Mouse (Mus musculus): Measurements from ENCODE around the gene Itpr3. TPM values are rescaled to one million over a fixed set of nuclear protein-coding genes. Genes with fewer than 3 reads are reported as not detected.
A peak's percentile ranks its signal among the peaks of the same experiment; 100 is the strongest.

The Itpr3 gene
- polyA plus RNA-seq, 1 experiment from 2014 or later, result 5.8 TPM

DNA sequence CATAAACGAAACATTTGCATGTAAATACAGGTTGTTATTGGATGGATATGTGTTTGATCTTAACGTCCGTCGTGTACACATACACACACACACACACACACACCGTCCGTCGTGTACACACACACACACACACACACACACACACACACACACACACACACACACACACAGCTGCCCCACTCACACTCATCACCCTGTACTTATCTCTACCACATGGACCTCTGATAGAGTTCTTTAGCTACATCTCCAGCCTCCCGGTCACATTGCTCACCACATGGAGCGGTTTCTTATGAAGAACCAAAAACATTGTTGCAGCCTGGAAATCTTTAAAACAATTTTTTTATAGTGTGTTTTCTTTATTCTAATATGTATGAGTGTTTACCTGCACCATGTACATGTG lies 77.1 kb downstream of the Itpr3 start:
- H3K27ac ChIP-seq (ENCODE audit: low read depth), result no peak overlapping the region
- no peaks in the 10 kb centered on the region for H3K36me3 ChIP-seq (ENCODE audit: insufficient read depth)
- ATAC-seq (ENCODE audit: insufficient read depth) (peak; percentile 25; the same call in 1 of the 2 replicates), DNase-seq (no peak)
- peak overlapping the region; percentile 70 for H3K4me2 ChIP-seq
- no peaks in the 10 kb centered on the region for H3K27me3 ChIP-seq (ENCODE audit: insufficient read depth, low read length)
- WGBS, result 30% methylated on average over 9 of the region's 9 CpGs
- no peaks in the 10 kb centered on the region for H3K9me3 ChIP-seq (ENCODE audit: low read depth, low read length)
- TF ChIP-seq CTCF (IDR thresholded peaks at IDR 0.05; ENCODE audit: low read depth), result no peak
- H3K4me1 ChIP-seq (ENCODE audit: insufficient read depth), result peaks cover 9% of the 10 kb centered on the region
- H3K4me3 ChIP-seq (ENCODE audit: low read depth, low read length), result peak overlapping the region; percentile 75
- H3K9ac ChIP-seq, result peak overlapping the region; percentile 75

GRCm38 (mm10) chr17:27134715-27135114 lies 77.6 kb downstream of the Itpr3 start:
- no peak overlapping the region for H3K4me2 ChIP-seq
- 20% methylated on average over 3 of the region's 3 CpGs for WGBS
- H3K27ac ChIP-seq (ENCODE audit: low read depth), result no peak overlapping the region
- H3K9ac ChIP-seq, result no peak overlapping the region
- ATAC-seq (ENCODE audit: insufficient read depth) (no peak), DNase-seq (no peak)
- no peak overlapping the region for H3K4me3 ChIP-seq (ENCODE audit: low read depth, low read length)
- no peak for TF ChIP-seq CTCF (IDR thresholded peaks at IDR 0.05; ENCODE audit: low read depth)
- no peaks in the 10 kb centered on the region for H3K36me3 ChIP-seq (ENCODE audit: insufficient read depth)
- H3K9me3 ChIP-seq (ENCODE audit: low read depth, low read length), result no peaks in the 10 kb centered on the region
- no peaks in the 10 kb centered on the region for H3K27me3 ChIP-seq (ENCODE audit: insufficient read depth, low read length)
- peaks cover 9% of the 10 kb centered on the region for H3K4me1 ChIP-seq (ENCODE audit: insufficient read depth)

DNA sequence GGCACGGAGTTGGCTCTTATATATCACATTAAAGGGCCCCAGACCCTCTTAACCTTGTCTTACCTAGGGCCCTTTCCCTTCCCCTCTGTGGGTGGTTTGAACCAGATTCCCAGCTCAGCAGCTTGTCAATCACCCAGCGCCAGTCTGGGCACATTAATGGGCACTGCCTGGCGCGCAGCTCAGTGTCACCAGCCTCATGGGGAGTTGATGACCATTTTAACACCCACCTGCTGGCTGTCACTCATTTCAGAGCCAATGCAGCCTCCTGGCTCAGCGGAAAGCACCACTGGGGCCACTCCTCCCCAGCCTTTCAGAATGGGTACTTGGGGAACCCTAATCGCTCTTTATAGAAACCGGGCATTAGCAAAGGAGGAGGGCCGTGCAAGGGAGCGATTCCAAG lies 81.3 kb downstream of the Itpr3 start:
- H3K4me3 ChIP-seq (ENCODE audit: low read depth, low read length), result no peak overlapping the region
- DNase-seq (no peak), ATAC-seq (ENCODE audit: insufficient read depth) (no peak)
- no peaks in the 10 kb centered on the region for H3K36me3 ChIP-seq (ENCODE audit: insufficient read depth)
- no peak overlapping the region for H3K9ac ChIP-seq
- no peaks in the 10 kb centered on the region for H3K9me3 ChIP-seq (ENCODE audit: low read depth, low read length)
- WGBS, result 72% methylated on average over 9 of the region's 9 CpGs
- H3K27ac ChIP-seq (ENCODE audit: low read depth), result no peak overlapping the region
- H3K4me2 ChIP-seq, result no peak overlapping the region
- H3K27me3 ChIP-seq (ENCODE audit: insufficient read depth, low read length), result no peaks in the 10 kb centered on the region
- TF ChIP-seq CTCF (IDR thresholded peaks at IDR 0.05; ENCODE audit: low read depth), result no peak
- H3K4me1 ChIP-seq (ENCODE audit: insufficient read depth), result peaks cover under 1% of the 10 kb centered on the region

DNA sequence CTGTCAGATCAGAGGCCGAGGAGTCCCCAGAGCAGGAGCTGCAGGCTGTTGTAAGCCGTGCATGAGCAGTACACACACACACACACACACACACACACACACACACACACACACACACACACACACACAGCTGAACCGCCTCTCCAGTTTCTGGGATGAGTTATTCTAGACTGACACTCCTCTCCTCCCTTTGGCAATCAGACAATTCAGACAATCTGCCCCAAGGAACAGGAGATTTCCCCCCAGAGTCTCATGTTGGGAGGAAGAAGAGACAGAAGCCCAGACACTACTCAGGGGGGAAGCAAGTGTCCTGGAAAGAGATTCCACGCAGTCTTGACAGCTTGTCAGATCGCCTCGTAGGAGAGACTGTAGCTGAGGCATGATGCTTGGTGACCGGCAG lies 82.2 kb downstream of the Itpr3 start:
- H3K36me3 ChIP-seq (ENCODE audit: insufficient read depth), result no peaks in the 10 kb centered on the region
- whole genome bisulfite sequencing, result 35% methylated on average over 7 of the region's 7 CpGs
- DNase-seq (no peak), ATAC-seq (ENCODE audit: insufficient read depth) (no peak)
- H3K4me1 ChIP-seq (ENCODE audit: insufficient read depth), result no peaks in the 10 kb centered on the region
- H3K9ac ChIP-seq, result no peak overlapping the region
- no peak overlapping the region for H3K27ac ChIP-seq (ENCODE audit: low read depth)
- H3K9me3 ChIP-seq (ENCODE audit: low read depth, low read length), result no peaks in the 10 kb centered on the region
- no peak overlapping the region for H3K4me2 ChIP-seq
- H3K27me3 ChIP-seq (ENCODE audit: insufficient read depth, low read length), result no peaks in the 10 kb centered on the region
- TF ChIP-seq CTCF (IDR thresholded peaks at IDR 0.05; ENCODE audit: low read depth), result no peak
- H3K4me3 ChIP-seq (ENCODE audit: low read depth, low read length), result no peak overlapping the region

GRCm38 (mm10) chr17:27140262-27140661 lies 83.2 kb downstream of the Itpr3 start:
- no peaks in the 10 kb centered on the region for H3K36me3 ChIP-seq (ENCODE audit: insufficient read depth)
- no peak for TF ChIP-seq CTCF (IDR thresholded peaks at IDR 0.05; ENCODE audit: low read depth)
- WGBS, result 44% methylated on average over 9 of the region's 9 CpGs
- ATAC-seq (ENCODE audit: insufficient read depth) (no peak), DNase-seq (no peak)
- H3K4me2 ChIP-seq, result no peak overlapping the region
- H3K9me3 ChIP-seq (ENCODE audit: low read depth, low read length), result no peaks in the 10 kb centered on the region
- no peak overlapping the region for H3K27ac ChIP-seq (ENCODE audit: low read depth)
- no peak overlapping the region for H3K9ac ChIP-seq
- no peaks in the 10 kb centered on the region for H3K4me1 ChIP-seq (ENCODE audit: insufficient read depth)
- no peaks in the 10 kb centered on the region for H3K27me3 ChIP-seq (ENCODE audit: insufficient read depth, low read length)
- H3K4me3 ChIP-seq (ENCODE audit: low read depth, low read length), result no peak overlapping the region

DNA sequence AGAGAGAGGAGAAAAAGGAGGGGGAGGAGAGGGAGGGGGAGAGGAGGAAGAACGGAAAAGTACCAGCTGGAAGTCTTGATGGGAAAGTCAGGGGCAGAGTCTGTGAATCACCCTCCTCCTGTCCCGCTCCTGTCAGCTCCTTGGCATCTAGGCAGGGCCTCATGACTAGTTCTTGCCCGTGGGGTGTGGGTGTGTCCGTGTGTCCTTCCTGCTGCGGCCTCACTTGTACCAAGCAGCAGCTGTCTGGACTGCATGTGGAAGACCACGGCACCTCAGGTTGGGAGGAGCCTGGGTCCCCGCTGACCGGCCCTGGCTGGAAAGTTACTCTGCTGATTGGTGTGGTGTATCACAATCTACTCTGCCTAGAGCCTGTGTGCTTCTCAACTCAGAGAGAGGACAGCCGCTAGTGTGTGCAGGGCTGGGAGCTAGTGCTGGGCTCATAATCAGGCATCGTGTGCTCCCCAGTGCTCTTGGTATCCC lies 84.9 kb downstream of the Itpr3 start:
- no peak overlapping the region; the same call in 1 of the 2 replicates for H3K4me2 ChIP-seq
- H3K9me3 ChIP-seq (ENCODE audit: low read depth, low read length), result no peaks in the 10 kb centered on the region
- H3K36me3 ChIP-seq (ENCODE audit: insufficient read depth), result no peaks in the 10 kb centered on the region
- H3K4me1 ChIP-seq (ENCODE audit: insufficient read depth), result no peaks in the 10 kb centered on the region
- no peaks in the 10 kb centered on the region for H3K27me3 ChIP-seq (ENCODE audit: insufficient read depth, low read length)
- no peak overlapping the region for H3K27ac ChIP-seq (ENCODE audit: low read depth)
- DNase-seq, result no peak
- no peak for TF ChIP-seq CTCF (IDR thresholded peaks at IDR 0.05; ENCODE audit: low read depth)
- H3K9ac ChIP-seq, result no peak overlapping the region
- ATAC-seq (ENCODE audit: insufficient read depth), result peak; percentile 41; the same call in 1 of the 2 replicates
- 23% methylated on average over 10 of the region's 10 CpGs for WGBS
- H3K4me3 ChIP-seq (ENCODE audit: low read depth, low read length), result no peak overlapping the region

GRCm38 (mm10) chr17:27144152-27144551 lies 87.0 kb downstream of the Itpr3 start:
- no peak overlapping the region for H3K27ac ChIP-seq (ENCODE audit: low read depth)
- H3K36me3 ChIP-seq (ENCODE audit: insufficient read depth), result no peaks in the 10 kb centered on the region
- no peaks in the 10 kb centered on the region for H3K9me3 ChIP-seq (ENCODE audit: low read depth, low read length)
- ATAC-seq (ENCODE audit: insufficient read depth), result no peak
- H3K4me1 ChIP-seq (ENCODE audit: insufficient read depth), result no peaks in the 10 kb centered on the region
- no peak overlapping the region for H3K9ac ChIP-seq
- H3K27me3 ChIP-seq (ENCODE audit: insufficient read depth, low read length), result no peaks in the 10 kb centered on the region
- no peak for DNase-seq
- TF ChIP-seq CTCF (IDR thresholded peaks at IDR 0.05; ENCODE audit: low read depth), result no peak
- H3K4me3 ChIP-seq (ENCODE audit: low read depth, low read length), result no peak overlapping the region
- H3K4me2 ChIP-seq, result no peak overlapping the region
- 81% methylated on average over 4 of the region's 4 CpGs for WGBS

Data from lung, embryonic 14.5 days (tissue).